ENCODE assay signal across 10 mouse cellular contexts in genomic region chr15:98048918-98049700, GRCm38 (mm10). TPM values are rescaled to one million over a fixed set of nuclear protein-coding genes. Genes with fewer than 3 reads are reported as not detected.
"Had no signal": no experiment of that assay in that cellular context is flagged by ENCODE, and none has a peak within 500 bp of the region (broad histone marks: within the 10 kb centered on the region; RNA-seq: fewer than 3 reads in every experiment).

No protein-coding gene starts in this region.

- DNase-seq: kidney, adult 8-10 months; kidney, postnatal 25 days; layer of hippocampus, postnatal 36 days; lung, adult 18-20 months; midbrain, embryonic 14.5 days; retina, postnatal 1 day; thymus, postnatal 4 days had no signal

- H3K9ac ChIP-seq: liver, embryonic 14.5 days; neural tube, embryonic 13.5 days had no signal

- H3K4me1 ChIP-seq: neural tube, embryonic 13.5 days had no signal

- H3K27me3 ChIP-seq: neural tube, embryonic 13.5 days had no signal

- H3K4me3 ChIP-seq: neural tube, embryonic 13.5 days had no signal

- H3K9me3 ChIP-seq: neural tube, embryonic 13.5 days had no signal

- H3K27ac ChIP-seq: liver, embryonic 14.5 days; neural tube, embryonic 13.5 days had no signal

- H3K4me2 ChIP-seq: neural tube, embryonic 13.5 days had no signal

RNA-seq across cellular contexts. Expression of gene Col2a1, which starts 44.6 kb away (rescaled TPM):
- total RNA-seq: liver, adult 2 months had no signal
- polyA plus RNA-seq: liver, adult 2 months had no signal
